Mouse (Mus musculus) cerebellum, adult 18-20 months (tissue): ENCODE data around the gene Otulinl.

Experiments
- DNase-seq, 2 experiments: peaks; one replicate each; pipeline ENCODE4 v3.0.0; 2021

The Otulinl gene

DNA sequence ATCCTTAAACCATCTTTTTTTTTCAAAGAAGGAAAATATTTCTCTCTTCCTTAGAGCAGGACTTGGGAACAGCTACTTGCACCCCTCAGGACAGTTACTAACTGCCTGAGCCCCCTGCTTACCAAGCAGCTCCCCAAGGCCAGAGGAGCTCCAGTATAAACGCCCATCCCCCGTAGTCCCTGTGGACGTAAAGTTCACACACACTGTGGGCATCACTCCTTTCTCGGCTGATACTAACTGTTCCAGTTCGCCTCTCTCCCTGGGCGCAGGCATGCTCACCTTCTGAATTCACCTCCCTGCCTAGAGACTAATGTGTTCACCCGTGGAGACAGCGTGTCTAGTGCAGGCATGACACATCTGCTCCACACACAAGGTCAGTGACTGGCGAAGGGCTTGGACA lies 2.9 kb downstream of the Otulinl start:
- DNase-seq, result no peak

DNA sequence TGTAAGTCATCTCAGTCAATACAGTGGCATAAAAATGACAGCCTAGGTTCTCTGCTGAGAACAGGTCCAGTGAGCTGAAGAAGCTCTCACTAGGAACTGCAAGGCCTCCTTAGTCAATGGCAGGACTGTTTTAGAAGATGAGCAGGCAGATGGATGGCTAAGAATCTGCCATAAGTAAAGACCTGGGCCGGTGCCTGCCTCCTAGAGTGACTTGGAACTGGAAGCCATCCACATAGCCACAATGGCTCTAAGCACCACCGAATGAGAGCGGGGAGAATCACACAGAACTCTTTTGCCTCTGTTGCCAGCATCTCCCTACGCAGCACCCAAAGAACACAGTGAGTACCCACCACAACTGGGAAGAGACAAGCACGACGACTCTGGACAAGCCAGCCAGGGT lies 3.6 kb downstream of the Otulinl start:
- peak; percentile 37 to 40 for DNase-seq

DNA sequence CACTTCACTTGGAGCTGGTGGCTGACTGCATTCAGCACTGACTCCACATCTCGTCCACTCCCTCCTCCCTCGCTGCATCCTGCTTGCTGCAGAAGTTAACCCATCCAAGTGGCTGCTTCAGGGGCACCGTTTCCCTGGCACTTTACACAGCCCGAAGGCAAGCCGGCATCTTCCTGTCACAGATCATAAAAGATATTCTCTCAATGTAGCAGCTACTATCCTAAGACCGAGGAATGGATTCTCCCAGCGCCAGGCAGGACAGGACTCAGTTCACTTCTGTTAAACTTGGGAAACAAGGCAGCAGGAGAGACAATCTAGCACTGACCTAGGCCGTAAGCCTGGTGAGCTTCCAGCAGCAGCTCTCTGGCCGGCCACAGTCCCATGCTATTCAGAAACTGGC lies 5.2 kb downstream of the Otulinl start:
- no peak for DNase-seq

- no peak for DNase-seq
Observed at GRCm38 (mm10) chr15:27675122-27675521, 6.3 kb downstream of the Otulinl start.

DNA sequence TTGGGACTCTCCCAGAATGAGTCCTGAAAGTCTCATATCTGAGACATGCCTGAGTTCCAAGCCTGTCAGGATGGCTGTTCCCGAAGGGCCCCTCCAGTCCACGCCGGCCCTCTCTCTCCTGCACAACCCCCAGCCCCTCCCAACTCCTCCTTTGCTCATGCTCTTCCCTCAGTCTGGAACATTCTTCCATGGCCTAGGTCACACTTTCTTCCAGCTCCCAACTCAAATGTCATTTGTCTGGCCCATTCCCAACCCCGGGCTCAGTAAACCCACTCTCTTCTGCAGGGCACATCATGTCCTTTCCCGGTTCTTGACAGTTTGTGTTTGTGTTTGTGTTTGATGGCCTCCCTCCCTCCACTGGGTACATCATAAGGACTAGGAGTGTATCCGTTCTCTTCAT lies 7.3 kb downstream of the Otulinl start:
- no peak for DNase-seq

GRCm38 (mm10) chr15:27673151-27673550 lies 8.2 kb downstream of the Otulinl start:
- DNase-seq, result no peak

DNA sequence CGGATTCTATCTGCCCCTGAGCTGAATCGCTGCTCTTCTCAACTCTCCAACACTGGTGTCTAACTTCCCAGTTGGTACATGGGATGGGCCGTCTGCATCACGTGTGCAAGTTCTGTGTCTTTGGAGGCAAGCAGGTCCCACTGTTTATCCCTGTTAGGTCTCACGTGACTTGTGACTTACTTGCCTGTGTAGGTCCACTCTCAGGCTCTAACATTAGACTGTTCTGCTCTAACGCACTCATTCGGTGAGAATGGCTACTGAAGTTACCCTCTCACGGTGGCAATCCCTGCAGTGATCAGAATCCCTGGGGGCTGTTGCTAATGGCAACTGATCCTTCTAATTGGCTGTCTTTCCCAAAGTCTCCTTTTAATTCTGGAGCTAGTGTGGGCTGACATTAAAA lies 9.1 kb downstream of the Otulinl start:
- DNase-seq, result no peak

- DNase-seq, result no peak
Observed at GRCm38 (mm10) chr15:27671612-27672245, 9.7 kb downstream of the Otulinl start.

DNA sequence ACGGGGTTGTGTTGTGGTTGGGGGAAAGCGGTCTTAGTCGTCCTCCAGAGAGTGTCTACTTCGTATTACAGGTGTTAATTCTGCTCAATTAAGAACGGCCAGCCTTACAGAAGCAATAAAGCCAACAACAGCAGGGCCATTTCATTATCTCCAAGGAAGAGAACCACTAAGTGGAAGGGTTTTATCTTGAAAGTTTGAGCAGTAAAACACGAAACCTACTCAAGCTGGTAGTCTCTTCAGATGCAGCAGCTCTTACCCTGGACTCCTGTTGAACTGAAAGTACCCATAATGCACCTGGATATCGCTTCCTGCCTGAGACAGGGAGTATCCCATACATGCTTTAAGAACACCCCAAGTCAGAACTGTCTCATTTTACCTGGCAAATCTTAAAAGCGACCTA lies 10.7 kb downstream of the Otulinl start:
- DNase-seq, result no peak

DNA sequence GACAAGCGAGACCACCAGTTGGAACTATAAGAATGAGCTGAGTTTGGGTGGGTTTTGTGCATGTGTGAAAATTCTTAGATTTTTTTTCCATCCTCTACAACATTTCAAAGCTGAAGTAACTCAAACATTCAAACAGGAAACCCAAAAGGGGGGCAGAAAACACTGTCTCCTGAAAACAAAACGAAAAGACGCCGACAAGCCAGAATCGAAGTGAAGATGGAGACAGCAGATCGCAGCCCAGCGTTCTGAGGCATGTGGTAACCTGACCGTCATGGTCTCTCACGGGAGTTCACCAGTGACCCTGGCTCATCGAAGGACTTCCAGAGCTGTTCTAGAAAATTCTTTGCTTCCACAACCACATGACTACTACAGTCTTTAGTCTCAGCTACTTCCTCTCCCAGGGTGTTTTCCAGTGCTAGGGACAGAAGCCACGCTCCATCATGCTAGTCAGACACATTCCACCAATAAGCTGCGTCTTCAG lies 11.4 kb downstream of the Otulinl start:
- no peak for DNase-seq

DNA sequence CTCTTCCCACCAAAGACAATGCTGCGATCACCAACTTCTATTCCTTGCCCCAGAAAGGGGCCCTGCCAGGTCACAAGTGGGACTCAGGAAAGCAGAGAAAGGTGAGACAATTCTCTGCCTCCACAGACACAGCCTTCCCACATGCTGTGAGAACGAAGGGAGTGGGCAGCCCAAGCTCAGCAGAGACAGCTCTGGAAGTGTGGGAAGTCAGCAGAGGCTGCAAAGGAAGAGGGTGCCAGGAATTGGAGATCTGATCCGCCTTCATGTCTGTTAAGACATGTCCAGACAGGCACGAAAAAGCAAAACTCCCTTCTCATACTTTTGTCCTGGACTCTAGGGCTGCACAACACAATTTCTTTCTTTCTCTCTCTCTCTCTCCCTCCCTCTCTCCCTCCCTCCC lies 12.1 kb downstream of the Otulinl start:
- no peak for DNase-seq

GRCm38 (mm10) chr15:27668557-27668956 lies 12.8 kb downstream of the Otulinl start:
- DNase-seq, result no peak

DNA sequence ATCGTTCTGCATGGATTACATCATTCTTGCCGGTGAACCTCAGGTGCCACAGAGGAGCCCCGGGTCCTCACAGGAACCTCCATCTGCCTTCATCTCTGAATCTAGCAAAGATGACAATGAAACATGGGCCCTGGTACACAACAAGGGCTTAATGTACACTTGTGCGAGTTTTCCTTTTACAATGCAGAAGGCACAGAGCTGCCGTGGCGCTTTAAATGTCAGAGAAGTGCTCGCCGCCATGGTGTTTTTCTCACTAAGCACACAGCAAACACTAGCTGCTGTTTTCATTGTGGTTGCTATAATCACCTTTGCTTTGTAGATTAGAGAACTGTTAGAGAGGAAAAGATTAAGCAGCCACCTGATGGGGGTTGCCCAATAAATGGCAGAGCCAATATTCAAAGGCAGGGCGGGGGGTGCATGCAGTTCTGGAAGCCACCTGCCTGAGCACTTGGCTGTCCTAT lies 13.3 kb downstream of the Otulinl start:
- no peak for DNase-seq

DNA sequence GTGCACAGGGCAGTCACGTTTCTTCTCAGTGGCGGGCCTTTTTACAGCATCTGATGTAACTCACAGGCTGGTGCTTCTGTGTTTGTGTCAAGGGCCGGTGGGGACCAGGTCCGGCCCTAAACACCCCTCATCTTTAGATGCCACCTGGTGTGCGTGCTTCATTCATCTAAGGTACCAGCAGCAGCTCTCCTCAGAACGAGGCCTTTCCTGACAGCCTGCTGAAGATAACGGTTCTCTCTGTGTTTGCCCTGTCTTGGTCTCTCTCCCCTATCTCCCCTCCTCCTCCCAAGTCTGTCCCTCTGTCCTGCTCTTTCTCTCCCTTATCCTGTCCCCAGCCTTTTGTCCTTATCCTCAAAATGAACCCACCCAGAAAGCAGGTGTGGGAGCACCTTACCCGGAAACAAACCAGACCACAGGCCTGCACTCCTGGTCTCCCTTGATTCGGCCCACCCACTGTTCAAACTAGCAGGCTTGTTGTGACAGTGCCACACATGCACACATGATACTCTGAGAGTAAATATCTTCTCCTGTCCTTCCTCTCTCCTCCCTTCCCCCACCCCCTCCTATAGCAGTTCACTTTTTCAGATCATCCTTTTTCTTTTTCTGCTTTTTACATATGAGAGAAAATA lies 14.4 kb downstream of the Otulinl start:
- DNase-seq, result no peak

DNA sequence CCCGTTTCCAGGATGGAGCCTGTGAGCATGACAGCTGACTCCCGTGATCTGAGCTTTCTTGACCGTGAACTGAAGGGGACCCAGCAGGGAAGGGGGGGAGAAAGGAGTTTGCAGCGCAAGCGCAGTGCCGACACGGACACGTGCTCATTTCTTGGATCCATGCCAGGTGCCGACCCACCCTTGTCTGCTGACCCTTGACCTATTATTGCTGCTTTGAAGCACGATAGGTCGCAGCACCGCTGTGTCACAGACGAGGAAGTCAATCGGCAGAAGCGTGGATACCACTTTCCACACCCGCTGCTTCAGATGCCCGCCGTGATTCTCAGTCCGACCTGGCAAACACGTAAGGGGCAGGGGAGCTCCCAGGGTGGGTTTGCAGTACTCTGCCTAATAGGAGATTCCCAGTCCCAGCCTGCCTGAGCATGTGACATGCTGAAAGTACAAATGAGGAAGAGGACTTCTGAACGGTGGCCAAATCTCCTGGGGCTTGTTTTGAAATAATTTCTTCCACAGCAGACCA lies 15.9 kb downstream of the Otulinl start:
- DNase-seq, result peak; percentile 64 to 71

GRCm38 (mm10) chr15:27664126-27664525 lies 17.3 kb downstream of the Otulinl start:
- no peak for DNase-seq

DNA sequence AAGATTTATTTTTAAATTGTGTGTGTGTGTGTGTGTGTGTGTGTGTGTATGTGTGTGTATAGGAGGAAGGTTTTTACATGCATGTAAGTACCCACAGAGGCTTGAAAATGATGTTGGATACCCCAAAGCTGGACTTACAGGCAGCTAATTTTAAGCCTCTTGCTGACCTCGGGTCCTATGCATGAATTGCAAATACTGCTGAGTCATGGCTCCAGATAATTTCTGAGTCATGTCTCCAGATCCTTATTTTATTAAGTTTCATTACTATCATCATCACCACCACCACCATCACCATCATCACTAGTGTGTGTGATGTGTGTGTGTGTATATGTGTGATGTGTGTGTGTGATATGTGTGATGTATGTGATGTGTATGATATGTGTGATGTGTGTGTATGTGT lies 18.7 kb downstream of the Otulinl start:
- DNase-seq, result no peak

DNA sequence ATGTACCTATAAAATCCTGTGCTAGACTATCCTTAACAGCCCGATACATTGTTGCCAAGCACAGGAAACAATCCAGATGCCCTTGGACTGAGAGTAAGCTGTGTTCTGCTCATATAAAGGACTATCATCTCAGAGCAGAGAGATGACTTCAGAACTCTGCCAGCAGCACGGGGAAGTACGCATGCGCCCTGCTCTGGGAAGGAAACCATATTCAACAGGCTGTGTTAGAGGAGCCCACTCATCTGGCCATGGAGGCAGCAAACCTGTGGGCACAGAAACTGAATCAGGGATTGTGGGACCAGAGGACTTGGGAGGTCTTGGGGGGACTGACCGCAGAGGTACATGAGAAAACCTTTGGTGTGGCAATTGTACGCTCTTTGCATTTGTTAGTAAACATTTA lies 19.7 kb downstream of the Otulinl start:
- DNase-seq, result no peak

GRCm38 (mm10) chr15:27659592-27660244 lies 21.7 kb downstream of the Otulinl start:
- DNase-seq, result peak; percentile 84 to 87

- DNase-seq, result no peak
Observed at GRCm38 (mm10) chr15:27659143-27659542, 22.2 kb downstream of the Otulinl start.

DNA sequence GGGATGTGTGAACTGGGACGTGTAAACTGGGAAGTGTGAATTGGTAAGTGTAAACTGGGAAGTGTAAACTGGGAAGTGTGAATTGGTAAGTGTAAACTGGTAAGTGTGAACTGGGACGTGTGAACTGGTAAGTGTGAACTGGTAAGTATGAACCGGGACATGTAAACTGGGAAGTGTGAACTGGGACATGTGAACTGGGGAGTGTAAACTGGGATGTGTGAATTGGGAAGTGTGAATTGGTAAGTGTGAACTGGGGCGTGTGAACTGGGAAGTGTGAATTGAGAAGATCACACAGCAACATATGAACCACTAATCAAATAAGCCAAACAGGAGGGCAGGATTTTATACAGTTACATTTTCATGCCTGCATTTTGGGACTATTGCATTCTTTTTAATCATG lies 23.0 kb downstream of the Otulinl start:
- DNase-seq, result no peak

DNA sequence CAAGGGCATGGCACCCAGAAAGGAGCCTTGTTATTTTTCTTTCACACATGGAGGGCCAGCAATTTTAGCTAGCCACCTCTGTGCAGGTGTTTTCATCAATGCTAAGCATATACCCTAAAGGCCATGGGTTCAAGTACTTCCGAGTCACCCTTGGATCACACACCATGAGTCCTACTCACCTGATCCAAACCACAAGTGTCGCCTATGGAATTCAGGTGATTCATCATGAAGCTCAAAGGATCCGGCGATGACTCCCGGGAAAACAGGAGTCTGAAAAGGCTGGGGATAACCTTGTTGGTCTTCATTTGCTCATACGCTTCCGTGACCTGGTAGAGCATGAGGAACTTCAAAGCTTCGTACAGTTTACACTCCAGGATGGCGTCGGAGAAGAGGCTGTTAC lies 23.5 kb downstream of the Otulinl start:
- DNase-seq, result no peak

GRCm38 (mm10) chr15:27656626-27657025 lies 24.8 kb downstream of the Otulinl start:
- DNase-seq, result no peak

GRCm38 (mm10) chr15:27655015-27655414 lies 26.4 kb downstream of the Otulinl start:
- DNase-seq, result no peak
